Mouse (Mus musculus) erythroblast, embryonic 14.5 days (primary cell): Measurements from ENCODE around the gene Sgce. TPM values are rescaled to one million over a fixed set of nuclear protein-coding genes. Genes with fewer than 3 reads are reported as not detected.

Experiments
- H3K27me3 ChIP-seq: 2 replicates; pipeline ENCODE4 v1.6.1; 2012; ENCODE audit warnings: inconsistent platforms; ENCODE audit not compliant: control insufficient read depth
- H3K36me3 ChIP-seq: 2 replicates; pipeline ENCODE4 v1.6.1; 2012; ENCODE audit warnings: mild to moderate bottlenecking, inconsistent platforms; ENCODE audit not compliant: control insufficient read depth
- H3K4me1 ChIP-seq: 2 replicates; pipeline ENCODE4 v1.6.1; 2012; ENCODE audit warnings: inconsistent platforms; ENCODE audit not compliant: control insufficient read depth
- H3K4me3 ChIP-seq: replicated peaks from 2 replicates; pipeline ENCODE3; 2012; ENCODE audit warnings: moderate library complexity, mild to moderate bottlenecking, inconsistent platforms
- H3K9me3 ChIP-seq: 2 replicates; pipeline ENCODE4 v1.6.1; 2012; ENCODE audit warnings: low read length, inconsistent platforms, mixed read lengths; ENCODE audit not compliant: control insufficient read depth
- GATA1 ChIP-seq: IDR thresholded peaks from 2 replicates; pipeline ENCODE4 v1.6.1; 2012; ENCODE audit warnings: low read length, inconsistent platforms, mixed read lengths
- TAL1 ChIP-seq: IDR thresholded peaks from 3 replicates; pipeline ENCODE4 v1.6.1; 2012; ENCODE audit warnings: low read length, inconsistent platforms, mixed read lengths
- polyA plus RNA-seq: library from polyadenylated mRNA; stranded (reverse); fragments of >175 nt; gene quantifications from 2 replicates; pipeline ENCODE4 v1.2.3, GENCODE M21; 2012

The Sgce gene
- polyA plus RNA-seq, 1 experiment = not detected

GRCm38 (mm10) chr6:4747677-4748505, 884 bp upstream of the Sgce start:
- H3K27me3 ChIP-seq = peaks cover 35% of the 10 kb centered on the region
- H3K4me3 ChIP-seq = peak overlapping the region; percentile 53
- H3K36me3 ChIP-seq = no peaks in the 10 kb centered on the region
- H3K9me3 ChIP-seq = peaks cover 18% of the 10 kb centered on the region
- peaks cover 23% of the 10 kb centered on the region for H3K4me1 ChIP-seq
- TF ChIP-seq TAL1 (no peak), GATA1 (no peak)

DNA sequence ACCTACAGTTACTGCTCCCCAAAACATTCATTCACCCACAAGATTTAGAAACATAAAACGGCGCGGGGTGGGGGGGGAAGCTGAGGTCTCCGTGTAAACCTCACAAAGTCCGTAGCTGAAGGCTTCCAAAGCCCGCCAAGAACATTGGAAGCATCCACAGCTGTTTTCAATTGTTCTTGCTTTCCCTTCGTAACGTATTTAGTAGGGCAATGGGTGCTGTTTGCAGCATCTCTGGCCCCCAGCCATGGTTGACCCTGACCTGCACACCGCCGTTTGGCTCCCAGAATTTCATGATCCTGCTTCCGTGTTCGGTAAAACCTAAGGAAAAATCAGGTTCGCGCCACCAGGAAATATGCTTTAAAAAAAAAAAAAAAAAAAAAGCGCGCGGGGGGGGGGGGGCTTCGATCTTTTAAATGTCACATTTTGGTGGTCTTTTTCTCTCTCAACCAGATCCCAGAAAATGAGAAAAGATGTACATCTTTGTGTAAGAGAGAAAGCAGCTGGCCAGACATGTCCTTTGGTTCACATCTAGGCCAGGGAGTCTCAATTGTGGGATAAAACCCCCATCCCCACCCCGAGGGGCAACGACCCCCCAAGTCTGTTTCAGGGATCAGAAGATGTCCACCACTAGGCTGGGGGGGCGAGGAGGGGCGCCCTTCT, 841 bp downstream of the Sgce start:
- Histone ChIP-seq H3K4me3 (peak overlapping the region; percentile 45), H3K4me1 (peaks cover 23% of the 10 kb centered on the region), H3K27me3 (peaks cover 35% of the 10 kb centered on the region), H3K9me3 (peaks cover 18% of the 10 kb centered on the region), H3K36me3 (no peaks in the 10 kb centered on the region)
- no peak for TF ChIP-seq TAL1
- no peak for TF ChIP-seq GATA1

DNA sequence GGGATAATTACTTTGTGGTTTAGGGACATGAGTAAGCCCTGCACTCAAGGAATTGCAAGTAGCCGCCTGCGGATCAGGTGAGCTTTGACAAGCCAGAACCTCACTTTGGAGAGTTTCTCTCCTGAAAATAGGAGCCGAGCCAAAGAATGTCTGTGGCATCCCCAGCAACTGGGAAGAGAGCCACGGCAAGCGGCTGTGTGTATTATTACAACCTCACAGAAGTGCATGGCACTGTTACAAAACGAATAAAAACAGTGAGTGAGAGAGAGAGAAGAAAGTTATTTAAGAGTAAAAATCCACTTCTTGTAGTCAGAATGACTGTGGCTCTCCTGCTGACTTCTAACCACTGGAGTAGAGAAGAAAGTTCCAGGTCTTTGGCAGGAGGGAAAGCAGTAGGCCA, 6.5 kb downstream of the Sgce start:
- no peaks in the 10 kb centered on the region for H3K4me1 ChIP-seq
- TF ChIP-seq TAL1 (no peak), GATA1 (no peak)
- no peaks in the 10 kb centered on the region; the same call in 1 of the 2 replicates for H3K9me3 ChIP-seq
- H3K4me3 ChIP-seq = no peak overlapping the region
- no peaks in the 10 kb centered on the region for H3K36me3 ChIP-seq
- H3K27me3 ChIP-seq = peaks cover 9% of the 10 kb centered on the region

DNA sequence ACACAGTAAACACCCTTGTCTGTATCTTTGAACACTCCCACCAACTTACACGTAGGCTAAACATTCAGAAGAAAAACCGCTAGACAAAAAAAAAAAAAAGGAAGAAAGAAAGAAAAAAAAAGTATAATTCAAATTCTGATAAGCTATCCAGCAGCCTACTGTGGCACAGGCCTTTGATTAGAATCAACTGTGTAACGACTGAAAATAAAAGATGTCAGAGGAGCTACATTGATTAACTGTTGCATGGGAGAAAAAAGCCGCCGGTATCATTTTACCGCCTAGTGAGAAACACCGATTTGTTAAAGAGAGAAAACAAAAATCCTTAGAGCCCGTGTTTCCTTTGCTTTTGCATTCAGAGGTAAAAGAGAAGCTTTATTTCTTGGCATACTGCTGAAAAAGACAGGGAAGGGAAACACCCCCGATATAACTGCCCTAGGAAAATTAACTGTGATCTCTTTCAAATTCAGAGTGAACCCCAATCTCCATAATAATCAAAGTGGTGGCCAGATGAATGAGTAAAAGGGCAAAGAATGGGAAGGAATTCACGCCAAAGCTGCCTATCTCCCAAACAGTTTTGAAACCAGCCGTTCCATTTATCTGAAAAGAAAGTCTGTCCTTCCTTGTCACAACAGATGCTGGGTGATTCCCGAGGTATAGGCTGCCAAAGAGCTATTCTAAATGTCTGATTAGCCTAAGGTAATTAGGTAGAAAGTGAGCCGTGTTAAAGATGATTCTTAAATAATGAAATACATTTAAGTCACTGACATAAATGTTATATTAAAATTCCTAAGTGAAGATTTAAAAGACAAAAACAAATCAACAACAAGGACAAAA, 7.3 kb downstream of the Sgce start:
- Histone ChIP-seq H3K4me1 (no peaks in the 10 kb centered on the region), H3K9me3 (no peaks in the 10 kb centered on the region; the same call in 1 of the 2 replicates), H3K36me3 (no peaks in the 10 kb centered on the region), H3K4me3 (no peak overlapping the region), H3K27me3 (peaks cover 2% of the 10 kb centered on the region; the same call in 1 of the 2 replicates)
- no peak for TF ChIP-seq GATA1
- no peak for TF ChIP-seq TAL1

GRCm38 (mm10) chr6:4738717-4739116, 8.3 kb downstream of the Sgce start:
- Histone ChIP-seq H3K4me1 (no peaks in the 10 kb centered on the region), H3K4me3 (no peak overlapping the region), H3K9me3 (no peaks in the 10 kb centered on the region; the same call in 1 of the 2 replicates), H3K27me3 (peaks cover 2% of the 10 kb centered on the region; the same call in 1 of the 2 replicates), H3K36me3 (no peaks in the 10 kb centered on the region)
- TF ChIP-seq TAL1 (no peak), GATA1 (no peak)

GRCm38 (mm10) chr6:4738034-4738629, 8.9 kb downstream of the Sgce start:
- Histone ChIP-seq H3K9me3 (no peaks in the 10 kb centered on the region; the same call in 1 of the 2 replicates), H3K4me3 (no peak overlapping the region), H3K4me1 (no peaks in the 10 kb centered on the region), H3K27me3 (peaks cover 2% of the 10 kb centered on the region; the same call in 1 of the 2 replicates), H3K36me3 (no peaks in the 10 kb centered on the region)
- TF ChIP-seq GATA1 = no peak
- TF ChIP-seq TAL1 = no peak

DNA sequence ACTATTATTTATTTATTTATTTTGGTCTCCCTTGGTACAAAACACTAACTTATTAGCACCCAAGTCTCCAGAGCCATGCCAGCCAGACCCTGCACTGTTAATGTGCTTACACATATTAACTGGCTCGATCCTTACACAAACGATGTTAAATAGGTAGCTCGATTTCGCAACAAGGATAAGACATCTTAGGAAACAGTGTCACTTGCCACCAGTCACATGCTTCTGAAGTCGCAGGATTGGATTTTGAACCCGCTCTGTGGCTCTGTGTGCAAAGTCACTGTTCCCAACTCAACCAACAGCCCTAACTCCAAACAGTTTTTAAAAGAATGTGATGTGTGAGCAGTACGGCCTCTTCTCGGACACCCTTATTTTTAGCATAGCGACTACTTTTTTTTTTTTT, 10.6 kb downstream of the Sgce start:
- Histone ChIP-seq H3K4me1 (no peaks in the 10 kb centered on the region), H3K27me3 (peaks cover 2% of the 10 kb centered on the region; the same call in 1 of the 2 replicates), H3K36me3 (no peaks in the 10 kb centered on the region), H3K4me3 (no peak overlapping the region), H3K9me3 (no peaks in the 10 kb centered on the region; the same call in 1 of the 2 replicates)
- TF ChIP-seq TAL1 (no peak), GATA1 (no peak)

DNA sequence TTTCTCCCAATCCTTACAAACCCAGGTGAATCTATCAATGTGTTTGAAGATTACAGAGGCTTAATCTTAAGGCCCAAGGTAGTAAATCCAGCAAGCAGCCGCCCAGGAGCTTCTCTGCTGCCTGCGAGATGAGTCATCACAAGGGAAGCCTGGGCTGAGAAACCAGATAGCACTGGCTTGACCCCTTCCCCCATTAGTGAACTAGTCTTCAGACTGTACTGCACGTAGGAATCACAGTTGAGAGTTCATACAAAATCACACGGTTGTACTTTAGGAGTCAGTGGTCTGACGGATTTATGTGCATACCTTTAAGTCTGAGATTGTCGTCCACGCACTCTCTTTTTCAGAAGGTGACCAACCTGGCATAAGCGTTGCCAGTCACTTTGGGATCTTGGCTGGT, 13.8 kb downstream of the Sgce start:
- no peak overlapping the region for H3K4me3 ChIP-seq
- no peaks in the 10 kb centered on the region for H3K36me3 ChIP-seq
- no peaks in the 10 kb centered on the region for H3K27me3 ChIP-seq
- TF ChIP-seq TAL1 (no peak), GATA1 (no peak)
- no peaks in the 10 kb centered on the region; the same call in 1 of the 2 replicates for H3K9me3 ChIP-seq
- no peaks in the 10 kb centered on the region for H3K4me1 ChIP-seq
